Mouse (Mus musculus): ENCODE results near the gene Chaf1b. TPM values are rescaled to one million over a fixed set of nuclear protein-coding genes. Genes with fewer than 3 reads are reported as not detected.

Gene Chaf1b
- polyA plus RNA-seq, 1 experiment from 2014 or later: 40.8 TPM

GRCm38 (mm10) chr16:93910735-93911665, 27.3 kb downstream of the Chaf1b start:
- no peak overlapping the region for H3K27ac ChIP-seq (ENCODE audit: low read length)
- H3K4me2 ChIP-seq (ENCODE audit: low read depth, low read length): no peak overlapping the region
- no peak overlapping the region for H3K9ac ChIP-seq (ENCODE audit: low read length)
- no peak overlapping the region for H3K4me3 ChIP-seq (ENCODE audit: low read length)
- no peaks in the 10 kb centered on the region for H3K9me3 ChIP-seq (replicated peaks; ENCODE audit: control insufficient read depth, low read length)
- H3K36me3 ChIP-seq (ENCODE audit: control insufficient read depth, insufficient read depth): no peaks in the 10 kb centered on the region
- ATAC-seq (replicated peaks; ENCODE audit: extremely low read depth, insufficient read depth, low FRiP score): no peak
- 59% methylated on average over 28 of the region's 28 CpGs for WGBS
- H3K4me1 ChIP-seq (ENCODE audit: control insufficient read depth, insufficient read depth, low read length): no peaks in the 10 kb centered on the region
- no peaks in the 10 kb centered on the region for H3K27me3 ChIP-seq (ENCODE audit: control insufficient read depth, insufficient read depth, low read length)

GRCm38 (mm10) chr16:93912158-93912557, 28.5 kb downstream of the Chaf1b start:
- Histone ChIP-seq H3K27ac (ENCODE audit: low read length) (no peak overlapping the region), H3K4me1 (ENCODE audit: control insufficient read depth, insufficient read depth, low read length) (no peaks in the 10 kb centered on the region), H3K9me3 (replicated peaks; ENCODE audit: control insufficient read depth, low read length) (no peaks in the 10 kb centered on the region), H3K9ac (ENCODE audit: low read length) (no peak overlapping the region), H3K36me3 (ENCODE audit: control insufficient read depth, insufficient read depth) (no peaks in the 10 kb centered on the region), H3K27me3 (ENCODE audit: control insufficient read depth, insufficient read depth, low read length) (no peaks in the 10 kb centered on the region), H3K4me3 (ENCODE audit: low read length) (no peak overlapping the region), H3K4me2 (ENCODE audit: low read depth, low read length) (no peak overlapping the region)
- no peak for ATAC-seq (replicated peaks; ENCODE audit: extremely low read depth, insufficient read depth, low FRiP score)
- WGBS: 66% methylated on average over 5 of the region's 5 CpGs

- Histone ChIP-seq H3K9ac (ENCODE audit: low read length) (no peak overlapping the region), H3K4me2 (ENCODE audit: low read depth, low read length) (no peak overlapping the region), H3K27me3 (ENCODE audit: control insufficient read depth, insufficient read depth, low read length) (no peaks in the 10 kb centered on the region), H3K9me3 (replicated peaks; ENCODE audit: control insufficient read depth, low read length) (no peaks in the 10 kb centered on the region), H3K36me3 (ENCODE audit: control insufficient read depth, insufficient read depth) (no peaks in the 10 kb centered on the region), H3K27ac (ENCODE audit: low read length) (no peak overlapping the region), H3K4me1 (ENCODE audit: control insufficient read depth, insufficient read depth, low read length) (no peaks in the 10 kb centered on the region), H3K4me3 (ENCODE audit: low read length) (no peak overlapping the region)
- no peak for ATAC-seq (replicated peaks; ENCODE audit: extremely low read depth, insufficient read depth, low FRiP score)
- WGBS: 62% methylated on average over 3 of the region's 3 CpGs
Observed at GRCm38 (mm10) chr16:93912808-93913207, 29.1 kb downstream of the Chaf1b start.

- H3K4me1 ChIP-seq (ENCODE audit: control insufficient read depth, insufficient read depth, low read length): peaks cover 3% of the 10 kb centered on the region; the same call in 1 of the 2 replicates
- no peaks in the 10 kb centered on the region for H3K9me3 ChIP-seq (replicated peaks; ENCODE audit: control insufficient read depth, low read length)
- H3K27ac ChIP-seq (ENCODE audit: low read length): no peak overlapping the region
- no peak for ATAC-seq (replicated peaks; ENCODE audit: extremely low read depth, insufficient read depth, low FRiP score)
- no peak overlapping the region for H3K9ac ChIP-seq (ENCODE audit: low read length)
- H3K4me3 ChIP-seq (ENCODE audit: low read length): no peak overlapping the region
- no peaks in the 10 kb centered on the region for H3K27me3 ChIP-seq (ENCODE audit: control insufficient read depth, insufficient read depth, low read length)
- 64% methylated on average over 10 of the region's 10 CpGs for WGBS
- no peaks in the 10 kb centered on the region for H3K36me3 ChIP-seq (ENCODE audit: control insufficient read depth, insufficient read depth)
- H3K4me2 ChIP-seq (ENCODE audit: low read depth, low read length): no peak overlapping the region
Observed at GRCm38 (mm10) chr16:93913881-93914576, 30.3 kb downstream of the Chaf1b start.

- no peaks in the 10 kb centered on the region for H3K36me3 ChIP-seq (ENCODE audit: control insufficient read depth, insufficient read depth)
- 32% methylated on average over 9 of the region's 10 CpGs for WGBS
- no peak overlapping the region for H3K9ac ChIP-seq (ENCODE audit: low read length)
- no peak overlapping the region for H3K4me2 ChIP-seq (ENCODE audit: low read depth, low read length)
- ATAC-seq (replicated peaks; ENCODE audit: extremely low read depth, insufficient read depth, low FRiP score): no peak
- H3K9me3 ChIP-seq (replicated peaks; ENCODE audit: control insufficient read depth, low read length): no peaks in the 10 kb centered on the region
- H3K4me3 ChIP-seq (ENCODE audit: low read length): no peak overlapping the region
- H3K4me1 ChIP-seq (ENCODE audit: control insufficient read depth, insufficient read depth, low read length): peaks cover 3% of the 10 kb centered on the region; the same call in 1 of the 2 replicates
- H3K27me3 ChIP-seq (ENCODE audit: control insufficient read depth, insufficient read depth, low read length): no peaks in the 10 kb centered on the region
- H3K27ac ChIP-seq (ENCODE audit: low read length): no peak overlapping the region
Observed at GRCm38 (mm10) chr16:93915338-93915849, 31.7 kb downstream of the Chaf1b start.

GRCm38 (mm10) chr16:93917712-93918678, 34.3 kb downstream of the Chaf1b start:
- no peaks in the 10 kb centered on the region for H3K9me3 ChIP-seq (replicated peaks; ENCODE audit: control insufficient read depth, low read length)
- no peak overlapping the region for H3K4me3 ChIP-seq (ENCODE audit: low read length)
- no peaks in the 10 kb centered on the region for H3K36me3 ChIP-seq (ENCODE audit: control insufficient read depth, insufficient read depth)
- H3K9ac ChIP-seq (ENCODE audit: low read length): no peak overlapping the region
- no peaks in the 10 kb centered on the region for H3K27me3 ChIP-seq (ENCODE audit: control insufficient read depth, insufficient read depth, low read length)
- 30% methylated on average over 22 of the region's 22 CpGs for WGBS
- peak; percentile 66 for ATAC-seq (replicated peaks; ENCODE audit: extremely low read depth, insufficient read depth, low FRiP score)
- peaks cover 3% of the 10 kb centered on the region; the same call in 1 of the 2 replicates for H3K4me1 ChIP-seq (ENCODE audit: control insufficient read depth, insufficient read depth, low read length)
- H3K27ac ChIP-seq (ENCODE audit: low read length): no peak overlapping the region
- peak overlapping the region; percentile 43; the same call in 1 of the 2 replicates for H3K4me2 ChIP-seq (ENCODE audit: low read depth, low read length)

- Histone ChIP-seq H3K27ac (ENCODE audit: low read length) (no peak overlapping the region), H3K4me3 (ENCODE audit: low read length) (no peak overlapping the region), H3K36me3 (ENCODE audit: control insufficient read depth, insufficient read depth) (no peaks in the 10 kb centered on the region), H3K4me1 (ENCODE audit: control insufficient read depth, insufficient read depth, low read length) (peaks cover 3% of the 10 kb centered on the region; the same call in 1 of the 2 replicates), H3K27me3 (ENCODE audit: control insufficient read depth, insufficient read depth, low read length) (no peaks in the 10 kb centered on the region), H3K4me2 (ENCODE audit: low read depth, low read length) (peak overlapping the region; percentile 43; the same call in 1 of the 2 replicates), H3K9me3 (replicated peaks; ENCODE audit: control insufficient read depth, low read length) (no peaks in the 10 kb centered on the region), H3K9ac (ENCODE audit: low read length) (no peak overlapping the region)
- ATAC-seq (replicated peaks; ENCODE audit: extremely low read depth, insufficient read depth, low FRiP score): no peak
- WGBS: 64% methylated on average over 8 of the region's 8 CpGs
Observed at GRCm38 (mm10) chr16:93918679-93919060, 35.0 kb downstream of the Chaf1b start.

GRCm38 (mm10) chr16:93919189-93919588, 35.5 kb downstream of the Chaf1b start:
- H3K27me3 ChIP-seq (ENCODE audit: control insufficient read depth, insufficient read depth, low read length): no peaks in the 10 kb centered on the region
- no peak overlapping the region for H3K27ac ChIP-seq (ENCODE audit: low read length)
- WGBS: 70% methylated on average over 20 of the region's 20 CpGs
- no peaks in the 10 kb centered on the region for H3K36me3 ChIP-seq (ENCODE audit: control insufficient read depth, insufficient read depth)
- no peak overlapping the region for H3K4me3 ChIP-seq (ENCODE audit: low read length)
- H3K4me1 ChIP-seq (ENCODE audit: control insufficient read depth, insufficient read depth, low read length): peaks cover 3% of the 10 kb centered on the region; the same call in 1 of the 2 replicates
- no peak for ATAC-seq (replicated peaks; ENCODE audit: extremely low read depth, insufficient read depth, low FRiP score)
- no peaks in the 10 kb centered on the region for H3K9me3 ChIP-seq (replicated peaks; ENCODE audit: control insufficient read depth, low read length)
- no peak overlapping the region for H3K9ac ChIP-seq (ENCODE audit: low read length)
- H3K4me2 ChIP-seq (ENCODE audit: low read depth, low read length): no peak overlapping the region

Data from heart, embryonic 16.5 days (tissue).